Mouse (Mus musculus): ENCODE measurements around the gene Haus5. TPM values are rescaled to one million over a fixed set of nuclear protein-coding genes. Genes with fewer than 3 reads are reported as not detected.

Haus5 gene
- total and polyA plus RNA-seq, 3 experiments, result 32.3 to 50.9 (median 45.6) TPM

DNA sequence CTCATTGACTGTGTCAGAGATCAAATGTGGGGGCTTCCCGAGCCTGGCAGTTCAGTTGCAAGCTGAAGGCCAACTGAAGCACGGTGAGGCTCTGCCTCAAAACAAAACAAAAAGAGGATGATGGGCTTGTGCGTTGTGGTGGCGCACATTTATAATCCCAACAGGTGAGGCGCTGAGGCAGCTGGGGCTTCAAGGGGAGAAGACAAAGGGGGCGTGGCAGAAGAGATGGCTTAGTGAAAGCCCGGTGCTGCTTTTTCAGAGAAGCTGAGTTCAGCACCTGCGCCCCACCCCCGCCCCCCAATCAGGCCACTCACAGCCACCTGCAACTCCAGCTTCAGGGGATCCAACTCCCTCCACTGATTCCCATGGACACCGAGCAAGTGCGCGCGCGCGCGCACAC, 56.3 kb downstream of the Haus5 start:
- Histone ChIP-seq H3K4me2 (ENCODE audit: insufficient read depth, low read depth, poor library complexity, severe bottlenecking) (no peak overlapping the region), H3K27ac (ENCODE audit: insufficient read depth, low read depth) (no peak overlapping the region), H3K27me3 (replicated peaks) (no peaks in the 10 kb centered on the region), H3K9me3 (replicated peaks; ENCODE audit: low read length) (no peaks in the 10 kb centered on the region), H3K9ac (ENCODE audit: insufficient read depth, low read depth) (no peak overlapping the region), H3K4me3 (replicated peaks in 1 of 3; ENCODE audit: low read depth in 2 of 3, low read length in 2 of 3, poor library complexity in 1 of 3) (no peak overlapping the region), H3K4me1 (ENCODE audit: control insufficient read depth in 1 of 2, insufficient read depth in 2 of 2) (peaks cover 18 to 32% of the 10 kb centered on the region in 2 experiments), H3K79me2 (replicated peaks; ENCODE audit: control insufficient read depth, extremely low read depth, insufficient read depth, poor library complexity, severe bottlenecking) (peaks cover 3% of the 10 kb centered on the region), H3K36me3 (replicated peaks in 1 of 2; ENCODE audit: control insufficient read depth in 1 of 2, insufficient read depth in 1 of 2, low read length in 1 of 2) (peaks cover 0 to 20% of the 10 kb centered on the region in 2 experiments)
- no peak for DNase-seq (ENCODE audit: extremely low read depth)
- dilution Hi-C loops (cut with MboI; ENCODE audit: extremely low pct_ligation_motif_present, extremely low pct_unique_long_range_greater_than_20kb, low sequenced_read_pairs) (no loop called here), in situ Hi-C loops (cut with MboI; ENCODE audit: low pct_ligation_motif_present, low pct_unique_long_range_greater_than_20kb, low sequenced_read_pairs) (loop anchor here (5.0 kb wide), 1 partner anchor 51 kb away; the partner anchor contains the start of gene Lin37)
- TF ChIP-seq SMC3 (IDR thresholded peaks at IDR 0.05; ENCODE audit: low read depth, low read length) (no peak), ZMIZ1 (IDR thresholded peaks at IDR 0.05; ENCODE audit: low read depth, low read length) (no peak), IRF4 (IDR thresholded peaks at IDR 0.05; ENCODE audit: low read depth, low read length) (no peak), EP300 (IDR thresholded peaks at IDR 0.05; ENCODE audit: low read length) (no peak), MAX (IDR thresholded peaks at IDR 0.05; ENCODE audit: low read length) (no peak), POLR2AphosphoS2 (IDR thresholded peaks at IDR 0.05; ENCODE audit: low read depth, low read length) (no peak), RAD21 (IDR thresholded peaks at IDR 0.05; ENCODE audit: low read depth, low read length) (no peak), BHLHE40 (IDR thresholded peaks at IDR 0.05; ENCODE audit: low read depth, low read length) (no peak), NELFE (IDR thresholded peaks at IDR 0.05; ENCODE audit: low read depth, low read length) (no peak), JUN (IDR thresholded peaks at IDR 0.05; ENCODE audit: insufficient read depth, low read depth, low read length) (no peak), TBP (conservative IDR thresholded peaks at IDR 0.05; ENCODE audit: low read depth, low read length) (no peak), E2F4 (IDR thresholded peaks at IDR 0.05; ENCODE audit: insufficient replicate concordance, low read depth, low read length) (no peak), ZKSCAN1 (IDR thresholded peaks at IDR 0.05; ENCODE audit: borderline replicate concordance, low read depth, low read length) (no peak), ZNF384 (IDR thresholded peaks at IDR 0.05; ENCODE audit: low read depth, low read length) (no peak), ETS1 (conservative IDR thresholded peaks at IDR 0.05; ENCODE audit: low read depth, low read length) (no peak), USF2 (conservative IDR thresholded peaks at IDR 0.05; ENCODE audit: low read depth, low read length) (no peak), ELF1 (IDR thresholded peaks at IDR 0.05; ENCODE audit: low read depth, low read length) (no peak), JUND (conservative IDR thresholded peaks at IDR 0.05; ENCODE audit: low read depth, low read length) (no peak), ZC3H11A (IDR thresholded peaks at IDR 0.05; ENCODE audit: low read depth, low read length) (no peak)

DNA sequence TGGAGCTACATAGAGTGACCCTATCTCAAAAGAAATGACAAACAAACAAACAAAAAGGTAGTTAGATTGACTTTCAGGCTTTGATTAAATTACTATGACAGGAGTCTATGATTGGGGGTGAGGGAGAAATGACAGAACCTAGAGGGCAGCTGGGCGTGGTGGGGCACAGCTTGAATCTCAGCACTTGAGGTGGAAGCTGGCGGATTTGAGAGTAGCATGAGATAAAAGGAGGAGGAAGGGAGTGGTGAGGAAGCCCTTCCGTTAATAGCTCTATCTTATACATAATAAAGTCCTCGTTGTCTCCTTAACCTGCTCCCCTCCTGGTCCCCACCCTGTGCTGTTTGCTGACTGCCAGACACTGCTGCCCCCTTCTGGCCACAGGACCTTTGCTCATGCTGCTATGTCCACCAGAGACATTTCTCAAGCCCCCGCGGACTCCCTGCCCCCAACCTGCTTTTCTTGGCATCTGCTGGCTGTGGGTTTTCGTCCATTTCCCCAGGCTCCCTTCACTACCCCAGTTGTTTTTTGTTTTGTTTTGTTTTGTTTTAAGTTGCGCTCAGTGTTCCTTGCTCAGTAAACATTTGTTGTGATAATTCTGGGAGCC, 57.0 kb downstream of the Haus5 start:
- H3K9ac ChIP-seq (ENCODE audit: insufficient read depth, low read depth), result no peak overlapping the region
- no peaks in the 10 kb centered on the region for H3K27me3 ChIP-seq (replicated peaks)
- H3K4me3 ChIP-seq (replicated peaks in 1 of 3; ENCODE audit: low read depth in 2 of 3, low read length in 2 of 3, poor library complexity in 1 of 3), result no peak overlapping the region
- H3K4me2 ChIP-seq (ENCODE audit: insufficient read depth, low read depth, poor library complexity, severe bottlenecking), result no peak overlapping the region
- H3K79me2 ChIP-seq (replicated peaks; ENCODE audit: control insufficient read depth, extremely low read depth, insufficient read depth, poor library complexity, severe bottlenecking), result peaks cover 3% of the 10 kb centered on the region
- no peaks in the 10 kb centered on the region for H3K9me3 ChIP-seq (replicated peaks; ENCODE audit: low read length)
- H3K36me3 ChIP-seq (replicated peaks in 1 of 2; ENCODE audit: control insufficient read depth in 1 of 2, insufficient read depth in 1 of 2, low read length in 1 of 2), result peaks cover 0 to 26% of the 10 kb centered on the region in 2 experiments
- in situ Hi-C loops (cut with MboI; ENCODE audit: low pct_ligation_motif_present, low pct_unique_long_range_greater_than_20kb, low sequenced_read_pairs) (loop anchor here (5.0 kb wide), 1 partner anchor 51 kb away; the partner anchor contains the start of gene Lin37), dilution Hi-C loops (cut with MboI; ENCODE audit: extremely low pct_ligation_motif_present, extremely low pct_unique_long_range_greater_than_20kb, low sequenced_read_pairs) (no loop called here)
- peaks cover 23 to 29% of the 10 kb centered on the region in 2 experiments for H3K4me1 ChIP-seq (ENCODE audit: control insufficient read depth in 1 of 2, insufficient read depth in 2 of 2)
- DNase-seq (ENCODE audit: extremely low read depth), result peak; percentile 85
- H3K27ac ChIP-seq (ENCODE audit: insufficient read depth, low read depth), result no peak overlapping the region
- TF ChIP-seq ZC3H11A (IDR thresholded peaks at IDR 0.05; ENCODE audit: low read depth, low read length), result peak; percentile 91
- 0 out of 2 replicates have a peak, but pooled peaks have one; percentile 9 for TF ChIP-seq EP300 (IDR thresholded peaks at IDR 0.05; ENCODE audit: low read length)
- no peak for TF ChIP-seq ZNF384 (IDR thresholded peaks at IDR 0.05; ENCODE audit: low read depth, low read length)
- TF ChIP-seq TCF12 (IDR thresholded peaks at IDR 0.05; ENCODE audit: low read depth, low read length), result 0 out of 2 replicates have a peak, but pooled peaks have one; percentile 31
- TF ChIP-seq E2F4 (IDR thresholded peaks at IDR 0.05; ENCODE audit: insufficient replicate concordance, low read depth, low read length), result no peak
- TF ChIP-seq USF2 (conservative IDR thresholded peaks at IDR 0.05; ENCODE audit: low read depth, low read length), result no peak
- TF ChIP-seq SMC3 (IDR thresholded peaks at IDR 0.05; ENCODE audit: low read depth, low read length), result peak; percentile 97
- peak; percentile 68 to 95 for TF ChIP-seq CTCF (conservative IDR thresholded peaks at IDR 0.05 in 1 of 2, IDR thresholded peaks at IDR 0.05 in 1 of 2; ENCODE audit: low read depth in 2 of 2, low read length in 2 of 2)
- TF ChIP-seq MAZ (IDR thresholded peaks at IDR 0.05; ENCODE audit: low read depth, low read length), result peak; percentile 99
- no peak for TF ChIP-seq ETS1 (conservative IDR thresholded peaks at IDR 0.05; ENCODE audit: low read depth, low read length)
- TF ChIP-seq USF1 (IDR thresholded peaks at IDR 0.05; ENCODE audit: low read depth, low read length), result no peak
- TF ChIP-seq SIN3A (IDR thresholded peaks at IDR 0.05; ENCODE audit: low read length), result peak; percentile 75
- TF ChIP-seq BHLHE40 (IDR thresholded peaks at IDR 0.05; ENCODE audit: low read depth, low read length), result 0 out of 2 replicates have a peak, but pooled peaks have one; percentile 33
- TF ChIP-seq ELF1 (IDR thresholded peaks at IDR 0.05; ENCODE audit: low read depth, low read length), result peak; percentile 45
- no peak for TF ChIP-seq PAX5 (IDR thresholded peaks at IDR 0.05; ENCODE audit: low read length)
- TF ChIP-seq NELFE (IDR thresholded peaks at IDR 0.05; ENCODE audit: low read depth, low read length), result peak; percentile 63; the same call in 1 of the 2 replicates
- TF ChIP-seq CHD2 (IDR thresholded peaks at IDR 0.05; ENCODE audit: low read length), result peak; percentile 80
- no peak for TF ChIP-seq RCOR1 (conservative IDR thresholded peaks at IDR 0.05; ENCODE audit: low read depth, low read length)
- TF ChIP-seq JUND (conservative IDR thresholded peaks at IDR 0.05; ENCODE audit: low read depth, low read length), result peak; percentile 35; the same call in 1 of the 2 replicates
- no peak for TF ChIP-seq POLR2A (IDR thresholded peaks at IDR 0.05; ENCODE audit: low read depth, low read length)
- TF ChIP-seq JUN (IDR thresholded peaks at IDR 0.05; ENCODE audit: insufficient read depth, low read depth, low read length), result no peak
- TF ChIP-seq ZKSCAN1 (IDR thresholded peaks at IDR 0.05; ENCODE audit: borderline replicate concordance, low read depth, low read length), result no peak
- TF ChIP-seq UBTF (IDR thresholded peaks at IDR 0.05; ENCODE audit: low read depth, low read length), result no peak

All from CH12.LX (cell line).